ENCODE assay signal across 14 mouse cellular contexts in the genomic region with DNA sequence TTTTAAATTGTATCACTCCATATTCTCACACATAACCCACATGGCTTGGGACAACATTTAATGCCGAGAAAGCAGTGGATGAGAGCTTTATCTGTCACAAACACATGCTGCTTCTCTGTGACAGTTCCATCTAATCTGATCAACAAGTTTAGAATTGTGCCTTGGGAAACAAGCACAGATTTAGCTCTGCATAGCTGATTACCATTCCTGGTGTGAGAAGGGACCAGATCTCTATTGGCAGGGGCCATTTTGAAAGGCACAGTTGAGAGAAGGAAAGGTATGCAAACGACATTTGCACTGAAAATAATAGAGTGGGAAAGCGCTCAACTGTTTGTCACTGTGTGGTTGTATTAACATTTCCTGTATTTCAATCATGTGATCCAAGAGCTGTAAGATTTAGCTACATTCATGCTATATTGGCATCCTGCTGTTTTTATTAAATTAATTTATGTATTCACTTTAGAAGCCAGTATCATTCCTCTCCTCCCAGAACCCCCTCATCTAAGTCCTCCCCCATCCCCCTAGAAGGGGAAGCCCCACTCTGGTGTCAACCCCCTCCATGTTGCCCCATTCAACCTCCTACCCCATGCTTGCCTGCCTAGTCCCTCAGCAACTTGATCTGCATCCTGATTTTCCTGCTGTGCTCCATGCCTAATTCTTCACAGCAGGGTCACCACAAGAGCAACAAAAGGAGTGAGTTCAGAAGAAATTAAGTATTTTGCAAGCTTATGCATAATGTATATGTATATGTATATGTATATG.
"Had no signal": no experiment of that assay in that cellular context is flagged by ENCODE, and none has a peak within 500 bp of the region (broad histone marks: within the 10 kb centered on the region; RNA-seq: fewer than 3 reads in every experiment).

No protein-coding gene starts in this region.

- H3K9ac ChIP-seq: kidney, embryonic 15.5 days; limb, embryonic 13.5 days; liver, embryonic 14.5 days; neural tube, embryonic 13.5 days had no signal

- H3K27me3 ChIP-seq: kidney, embryonic 15.5 days; limb, embryonic 13.5 days; neural tube, embryonic 13.5 days had no signal

- H3K36me3 ChIP-seq: kidney, embryonic 15.5 days; limb, embryonic 13.5 days; neural tube, embryonic 13.5 days had no signal

- DNase-seq: kidney, adult 2 months; kidney, postnatal 14 days; left cerebral cortex, postnatal 4 days; lung, adult 2 months; lung, postnatal 10 days; lung, postnatal 4 days; thymus, postnatal 14 days had no signal

- ATAC-seq: intestine, embryonic 16.5 days had no signal

- H3K4me2 ChIP-seq: kidney, embryonic 15.5 days; limb, embryonic 13.5 days; neural tube, embryonic 13.5 days had no signal

- H3K4me1 ChIP-seq: kidney, embryonic 15.5 days; limb, embryonic 13.5 days; neural tube, embryonic 13.5 days had no signal

- H3K9me3 ChIP-seq: kidney, embryonic 15.5 days; limb, embryonic 13.5 days; neural tube, embryonic 13.5 days had no signal

- H3K4me3 ChIP-seq: kidney, embryonic 15.5 days; limb, embryonic 13.5 days; myocyte; neural tube, embryonic 13.5 days had no signal

- H3K27ac ChIP-seq: kidney, embryonic 15.5 days; limb, embryonic 13.5 days; liver, embryonic 14.5 days; neural tube, embryonic 13.5 days; stomach, postnatal 0 days had no signal
